Mouse (Mus musculus): ENCODE measurements around the gene Phf7. TPM values are rescaled to one million over a fixed set of nuclear protein-coding genes. Genes with fewer than 3 reads are reported as not detected.
A peak's percentile ranks its signal among the peaks of the same experiment; 100 is the strongest.

The Phf7 gene
- total and polyA plus RNA-seq, 3 experiments = 4.6 to 7.3 (median 6.1) TPM

DNA sequence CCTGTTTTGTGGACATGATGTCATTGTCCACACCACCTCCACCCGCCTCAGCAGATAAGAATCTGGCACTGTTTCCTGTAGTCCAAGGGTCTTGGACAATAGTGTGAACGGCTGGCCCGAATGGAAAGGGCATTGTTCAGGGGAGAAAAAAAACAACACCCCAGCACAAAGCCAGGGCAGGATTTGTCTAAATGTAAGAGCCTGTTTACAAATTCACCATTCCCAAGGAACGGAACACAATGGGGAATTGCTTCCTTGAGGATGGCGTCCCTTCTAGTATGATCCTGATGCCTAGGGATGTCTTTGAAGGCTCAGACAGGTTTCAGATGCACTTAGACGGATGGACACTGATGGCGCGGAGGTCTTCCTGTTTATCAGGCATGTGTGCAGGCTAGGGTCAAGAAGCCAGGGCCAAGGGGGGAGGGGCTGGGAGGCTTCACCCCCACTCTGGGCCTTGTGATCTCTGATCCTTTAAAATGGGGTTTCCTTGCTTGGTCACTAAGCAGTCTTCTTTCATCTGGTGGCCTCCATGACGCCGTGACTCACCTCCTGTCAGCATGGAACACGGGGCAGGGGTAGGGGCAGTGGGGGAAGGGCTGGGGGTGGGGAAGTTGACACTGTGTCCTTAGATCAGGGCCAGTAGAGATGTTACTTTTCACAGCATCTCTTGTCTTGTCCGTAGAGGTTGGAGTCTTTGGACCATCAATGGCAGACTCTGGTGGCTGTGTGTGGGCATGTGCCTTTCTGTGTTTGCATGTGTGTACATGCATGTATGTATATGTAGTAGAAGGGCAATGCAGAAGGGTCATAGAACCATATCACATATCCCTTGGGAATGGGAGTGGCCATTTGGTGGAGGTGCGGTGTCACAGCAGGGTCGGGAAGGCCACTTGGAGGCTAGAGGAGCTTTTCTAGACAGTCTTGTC lies 17.8 kb downstream of the Phf7 start:
- DNase-seq = peak; percentile 42

DNA sequence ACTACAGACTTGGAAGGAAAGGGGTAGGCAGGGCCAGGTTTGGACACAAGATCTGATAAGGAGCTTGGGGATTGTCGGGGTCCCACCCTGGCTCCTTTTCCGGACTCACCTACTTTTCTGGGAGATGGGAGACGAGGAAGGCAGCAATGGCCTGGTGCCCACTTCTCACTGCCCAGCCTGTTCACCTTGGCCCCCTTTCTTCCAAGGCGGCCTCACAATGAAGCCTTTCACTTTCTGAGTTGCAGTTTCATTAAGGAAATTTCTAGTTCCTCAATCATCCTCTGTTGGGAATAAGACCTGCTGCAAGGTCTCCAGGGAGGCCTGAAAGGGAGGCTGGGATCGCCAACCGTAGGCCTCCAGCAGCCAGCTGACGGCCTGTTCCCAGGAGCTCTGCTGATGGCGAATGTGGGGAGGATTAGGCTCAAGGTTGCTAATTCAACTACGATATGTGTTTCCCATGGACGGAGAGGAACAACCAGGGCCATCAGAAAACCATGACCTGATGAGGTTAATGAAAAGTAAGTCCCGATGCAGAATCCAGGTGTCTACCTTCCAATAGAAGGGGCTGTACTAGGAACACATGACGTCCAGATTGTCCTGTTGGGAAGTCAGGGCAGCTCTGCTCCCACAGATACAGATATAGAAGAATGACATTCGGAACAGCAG lies 18.6 kb downstream of the Phf7 start:
- no peak for DNase-seq

DNA sequence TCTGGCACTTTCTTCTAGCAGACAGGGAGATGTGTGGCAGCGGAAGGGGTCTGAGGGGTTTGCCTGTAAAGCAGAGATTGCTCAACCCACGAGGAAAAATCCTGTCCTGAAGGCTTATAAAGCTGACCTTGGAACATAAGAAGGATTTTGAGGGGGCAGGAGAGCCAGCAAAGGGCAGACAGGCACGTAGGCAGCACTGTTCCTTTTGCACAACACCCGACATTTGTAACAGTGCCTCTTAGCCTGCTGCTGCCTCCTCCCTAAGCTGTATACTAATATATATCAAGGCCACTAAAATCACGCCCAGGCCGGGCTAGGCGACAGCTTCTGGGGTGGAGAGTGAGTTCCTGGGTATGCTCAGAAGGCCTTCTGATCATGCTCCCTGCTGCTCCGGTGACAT lies 20.7 kb downstream of the Phf7 start:
- DNase-seq = no peak

DNA sequence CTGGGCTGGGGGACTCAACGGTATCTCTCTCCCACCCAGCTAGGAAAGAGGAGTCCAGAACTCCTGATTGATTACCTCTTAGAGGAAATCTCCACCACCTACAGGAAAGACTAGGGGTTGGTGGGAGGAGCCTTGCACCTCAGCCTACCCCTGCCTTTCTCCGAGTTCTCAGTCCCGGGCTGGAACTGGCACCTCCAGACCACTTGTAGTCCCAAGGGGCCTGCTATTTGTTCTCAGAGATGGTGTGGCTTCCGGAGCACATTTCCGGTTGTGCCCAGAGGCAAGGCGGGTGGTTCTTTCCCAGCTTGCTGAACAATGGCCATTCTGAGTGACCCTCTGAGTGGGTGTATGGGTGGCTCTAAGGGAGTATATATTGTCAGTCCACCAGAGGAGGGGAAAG lies 22.9 kb downstream of the Phf7 start:
- no peak for DNase-seq

DNA sequence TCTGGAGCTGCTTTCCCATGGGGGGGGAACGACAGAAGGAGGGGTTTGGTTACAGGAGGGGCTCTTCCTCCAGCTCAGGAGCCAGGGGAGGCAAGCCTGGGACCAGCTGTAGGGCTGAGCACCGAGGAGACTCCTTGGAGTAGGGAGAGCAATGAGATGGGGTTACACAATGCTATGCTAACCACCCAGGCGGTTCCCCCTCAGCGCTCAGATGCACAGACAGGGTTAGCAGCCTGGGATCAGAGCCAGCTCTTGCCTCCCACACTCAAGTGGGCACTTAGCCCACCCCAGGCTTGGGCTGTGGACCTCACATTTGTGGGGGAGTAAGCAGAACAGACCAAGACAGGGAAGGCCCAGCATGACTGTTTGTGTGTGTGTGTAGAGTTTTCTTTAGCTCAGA lies 24.1 kb downstream of the Phf7 start:
- DNase-seq = no peak

DNA sequence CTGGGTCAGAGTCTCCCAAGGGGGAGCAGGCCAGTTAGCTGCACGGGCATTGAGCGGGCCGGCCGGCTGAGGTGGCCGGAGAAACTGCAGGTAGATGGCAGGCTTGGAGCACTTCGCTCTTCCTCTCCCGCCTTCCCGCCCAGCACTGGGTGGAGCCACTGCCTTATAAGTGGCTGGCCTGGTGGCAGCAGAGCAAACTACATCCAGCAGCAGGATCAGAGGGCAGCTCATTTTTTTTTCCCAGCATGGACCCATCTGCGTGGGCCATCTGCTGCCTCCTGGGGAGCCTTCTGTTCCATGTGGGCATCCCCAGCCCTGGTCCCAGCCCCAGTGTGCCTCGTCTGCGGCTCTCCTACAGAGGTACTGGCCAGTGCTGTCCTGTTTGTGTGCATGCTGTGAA lies 33.5 kb downstream of the Phf7 start, which contains the start of gene Sema3g:
Gene Sema3g (plus strand): TSS at position 195 of the 400 bp plus-strand sequence.
- peak; percentile 65 for DNase-seq

DNA sequence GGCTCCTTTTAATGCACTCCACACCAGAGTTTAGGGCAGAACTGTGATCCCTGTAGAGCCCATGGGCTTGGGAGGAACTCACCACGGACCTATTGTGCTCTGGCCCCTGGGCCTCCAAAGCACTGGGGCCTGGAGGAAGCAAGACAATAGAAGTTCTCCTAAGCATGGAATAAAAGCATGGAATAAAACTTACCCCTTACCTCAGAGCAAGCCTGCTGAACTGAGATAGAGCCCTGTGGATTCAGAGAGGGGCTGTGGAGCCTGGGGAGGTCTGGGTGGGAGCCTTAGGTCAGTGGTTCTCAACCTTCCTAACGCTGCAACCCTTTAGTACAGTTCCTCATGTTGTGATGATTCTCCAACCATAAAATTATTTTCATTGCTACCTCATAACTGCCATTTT lies 34.3 kb downstream of the Phf7 start, which contains the start of gene Nisch:
Gene Nisch (minus strand): TSS at position 101 of the 400 bp plus-strand sequence.
- DNase-seq = no peak

DNA sequence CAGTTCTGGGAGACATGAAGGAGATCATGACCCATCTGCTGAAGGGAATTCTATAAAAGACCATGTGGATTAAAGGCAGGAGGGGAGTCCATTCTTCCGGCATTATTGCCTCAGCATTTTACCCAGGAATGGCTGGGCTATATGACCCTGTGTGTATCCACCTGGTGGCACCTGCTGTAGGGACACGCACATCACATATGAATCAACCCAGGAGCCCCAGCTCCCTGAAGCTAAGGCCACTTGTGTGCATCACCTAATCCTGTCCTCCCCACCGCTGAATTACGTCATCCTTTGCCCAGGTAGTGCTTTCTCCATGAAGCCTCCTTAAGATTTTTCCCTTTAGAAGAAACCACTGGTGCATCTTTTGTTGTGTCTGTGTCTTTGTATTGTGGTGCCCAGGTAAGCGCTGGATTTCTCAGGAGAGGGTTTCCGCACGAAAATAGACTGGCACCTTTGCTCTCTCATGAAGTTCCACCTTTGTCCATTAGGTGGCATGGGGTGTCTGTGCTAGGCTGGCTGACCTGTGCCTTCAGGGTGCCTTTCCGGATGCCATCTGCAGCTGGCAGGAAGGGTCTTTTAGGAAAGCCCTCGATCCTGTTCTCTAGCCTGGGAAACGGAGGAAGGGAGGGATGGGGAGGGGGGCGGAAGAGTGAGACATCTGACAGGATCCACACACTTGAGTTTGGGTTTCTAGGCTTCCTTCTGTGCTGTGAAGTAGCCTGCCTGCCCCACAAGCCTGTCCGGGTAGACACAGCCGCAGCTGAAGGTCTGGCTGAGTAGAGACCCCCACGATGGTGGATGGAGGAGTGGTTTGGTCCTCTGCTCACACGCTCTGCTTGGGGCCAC lies 35.7 kb downstream of the Phf7 start:
- DNase-seq = peak; percentile 67

DNA sequence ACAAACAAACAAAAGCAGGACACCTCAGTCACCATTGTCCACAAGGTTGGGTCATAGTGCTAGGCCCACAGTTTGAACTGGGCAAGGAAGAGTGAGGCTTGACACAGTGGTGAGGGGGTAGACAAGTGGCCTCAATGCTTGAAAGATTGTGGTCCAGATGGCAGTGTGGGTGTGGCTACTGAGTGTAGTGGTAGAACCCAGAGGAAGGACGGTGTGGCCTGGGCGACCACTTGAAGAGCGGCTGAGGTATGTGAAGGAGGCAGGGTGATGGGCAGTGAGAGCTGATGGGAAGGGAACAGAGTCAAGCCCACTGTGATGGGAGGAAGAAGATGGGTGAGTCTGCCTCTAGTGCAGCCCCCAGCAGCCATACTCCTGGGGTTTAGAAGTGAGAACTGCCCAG lies 36.4 kb downstream of the Phf7 start:
- DNase-seq = no peak

DNA sequence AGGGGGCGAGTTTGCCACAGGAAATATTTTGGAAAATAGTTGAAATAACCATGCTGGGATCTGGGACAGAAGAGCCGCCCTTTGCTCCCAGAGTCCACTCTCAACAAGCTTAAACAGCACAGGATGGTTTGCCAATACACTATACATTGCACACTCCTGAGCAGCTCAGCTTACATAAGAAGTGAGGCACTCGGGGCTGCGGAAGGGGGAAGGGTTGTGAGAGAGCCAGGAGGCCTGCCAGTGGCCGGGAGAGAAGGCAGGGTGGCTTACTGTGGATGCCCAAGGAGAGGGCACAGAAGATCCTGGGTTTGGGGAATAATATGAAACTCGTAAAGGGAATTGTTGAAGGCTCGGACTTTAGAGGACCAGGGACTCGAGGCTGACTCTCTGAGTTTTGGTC lies 37.2 kb downstream of the Phf7 start:
- DNase-seq = no peak

DNA sequence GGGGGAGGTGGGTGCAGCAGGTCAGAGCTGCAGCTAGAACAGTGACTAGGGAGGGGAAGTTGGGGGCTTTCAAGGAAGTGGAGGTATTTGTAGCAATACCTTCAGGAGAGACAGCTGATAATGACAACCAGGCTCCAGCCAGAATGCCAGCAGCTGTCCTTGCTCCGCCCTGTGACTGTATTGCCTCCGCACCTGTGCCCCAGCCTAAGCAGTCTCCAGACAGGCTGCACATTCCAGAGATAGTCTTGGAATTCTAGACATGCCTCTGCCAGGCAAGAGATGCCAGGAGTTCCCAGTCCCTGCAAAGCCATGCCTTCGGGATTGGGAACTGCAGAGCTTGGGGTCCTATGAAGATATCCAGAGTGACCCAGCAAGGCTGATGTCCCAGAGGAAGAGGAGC lies 38.6 kb downstream of the Phf7 start:
- DNase-seq = no peak

DNA sequence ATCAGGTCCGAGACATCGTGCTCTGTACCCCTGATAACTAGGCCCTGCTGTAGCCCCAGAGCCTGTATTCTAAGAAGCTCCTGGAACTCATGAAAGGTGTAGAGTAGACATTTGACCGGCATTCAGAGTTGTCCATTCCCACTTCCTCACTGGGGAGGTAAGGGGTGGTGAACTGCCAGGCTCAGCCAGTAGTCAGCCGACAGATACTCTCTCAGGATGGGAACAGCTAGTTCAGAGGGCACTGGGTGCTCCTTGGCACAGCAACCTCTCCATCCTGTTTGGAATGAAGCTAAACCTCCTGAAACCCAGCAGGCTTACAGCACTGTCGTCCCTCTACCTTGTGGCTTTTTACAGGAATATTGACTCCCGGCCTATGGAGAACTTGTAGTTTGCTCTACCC lies 39.3 kb downstream of the Phf7 start:
- no peak for DNase-seq

DNA sequence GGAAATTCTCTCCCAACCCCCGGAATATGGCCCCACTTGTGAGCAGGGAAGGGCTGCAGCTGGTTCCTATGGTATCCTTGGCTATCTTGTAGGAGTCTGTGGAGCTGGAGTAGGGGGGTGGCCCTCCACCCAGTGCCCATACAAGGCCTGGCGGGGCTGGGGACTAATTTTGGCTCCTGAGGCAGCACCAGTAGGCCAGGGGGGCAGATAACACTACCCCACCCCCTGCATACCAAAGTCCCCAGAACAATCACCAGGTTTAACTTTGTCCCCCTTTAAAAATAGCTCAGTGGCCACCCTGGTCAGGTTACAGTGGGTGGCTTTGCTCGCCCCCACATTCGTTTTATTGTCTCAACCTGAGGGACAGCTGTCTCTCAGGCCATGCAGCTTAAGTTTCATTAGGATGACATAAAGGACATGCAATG lies 42.0 kb downstream of the Phf7 start:
- no peak for DNase-seq

DNA sequence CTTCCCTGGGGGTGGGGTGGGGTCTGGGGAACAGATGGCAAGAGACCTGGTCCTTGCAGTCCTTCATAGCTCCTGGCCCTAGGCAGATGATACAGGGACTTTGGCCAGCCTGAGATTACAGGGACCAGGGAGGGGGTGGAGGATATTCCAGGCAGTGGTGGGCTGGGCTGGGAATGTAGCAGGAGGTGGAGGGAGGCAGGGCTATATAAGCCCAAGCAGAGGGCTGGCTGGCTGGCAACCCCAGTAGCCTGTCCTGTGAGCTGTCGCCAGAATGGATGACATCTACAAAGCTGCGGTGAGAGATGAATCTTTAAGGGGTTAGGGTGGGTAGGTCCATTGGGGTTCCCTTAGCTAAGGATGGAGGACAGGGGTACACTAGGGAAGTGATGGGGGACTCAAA lies 43.0 kb downstream of the Phf7 start, which contains the start of gene Tnnc1:
Gene Tnnc1 (plus strand): TSS at position 229 of the 400 bp plus-strand sequence.
- no peak for DNase-seq

DNA sequence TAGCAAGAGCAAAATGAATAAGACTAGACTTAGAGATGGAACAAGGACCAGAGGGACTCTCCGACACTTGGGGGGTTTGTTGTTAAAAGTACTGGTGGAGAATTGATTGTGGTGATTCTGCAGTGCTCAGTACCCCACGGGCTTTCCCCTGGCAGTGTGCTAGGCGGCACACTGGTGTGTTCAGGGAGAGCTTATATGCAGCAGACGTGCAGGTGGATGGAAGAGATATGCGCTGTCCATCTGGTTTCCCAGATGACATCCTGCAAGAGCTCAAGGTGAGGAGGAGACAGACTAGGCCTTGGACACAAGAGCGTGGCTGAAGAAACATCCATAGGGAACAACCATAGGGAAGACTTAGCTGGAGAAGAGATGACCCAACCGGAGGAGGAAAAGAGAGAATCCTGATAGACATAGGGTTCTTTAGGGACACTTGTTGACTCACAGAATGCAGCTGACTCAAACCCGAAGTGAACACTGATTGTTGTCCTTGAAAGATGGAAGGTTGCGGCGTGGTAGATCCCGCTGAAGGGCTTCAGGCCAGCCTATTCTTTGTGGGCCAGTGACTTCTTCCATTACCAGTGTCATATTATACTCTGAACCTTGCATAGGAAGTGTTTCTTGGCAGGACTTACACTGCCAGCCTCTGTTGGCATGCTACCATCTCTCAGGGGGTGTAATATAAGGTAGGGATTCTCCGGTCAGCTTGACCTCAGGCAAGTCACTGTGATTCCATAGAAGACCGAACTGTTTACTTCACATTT lies 43.9 kb downstream of the Phf7 start:
- peak; percentile 73 for DNase-seq

DNA sequence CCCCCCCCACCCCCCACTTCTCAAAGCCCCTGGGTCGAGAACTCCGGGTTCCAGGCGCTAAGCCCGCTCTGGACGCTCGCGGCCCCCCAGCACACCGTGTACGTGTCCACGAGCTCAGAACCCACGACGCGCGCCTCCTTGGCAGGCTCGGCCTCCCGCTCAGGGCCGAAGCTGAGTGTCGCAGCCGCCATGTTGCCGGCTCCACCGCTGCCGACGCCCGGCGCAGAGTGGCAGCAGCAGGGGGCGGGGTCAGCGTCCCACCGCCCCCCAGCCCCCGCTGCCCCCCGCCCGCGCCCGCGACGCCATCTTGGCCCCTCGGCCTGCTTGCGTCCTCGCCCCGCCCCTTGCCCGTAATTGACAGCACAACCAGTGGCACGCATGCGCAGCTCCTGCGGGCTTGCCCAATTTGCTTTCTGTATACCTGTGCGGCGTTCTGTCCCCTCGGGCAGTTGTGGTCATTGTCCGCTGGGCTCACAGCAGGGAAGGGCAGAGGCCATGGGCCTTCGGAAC lies 44.6 kb downstream of the Phf7 start:
- DNase-seq = peak; percentile 96

DNA sequence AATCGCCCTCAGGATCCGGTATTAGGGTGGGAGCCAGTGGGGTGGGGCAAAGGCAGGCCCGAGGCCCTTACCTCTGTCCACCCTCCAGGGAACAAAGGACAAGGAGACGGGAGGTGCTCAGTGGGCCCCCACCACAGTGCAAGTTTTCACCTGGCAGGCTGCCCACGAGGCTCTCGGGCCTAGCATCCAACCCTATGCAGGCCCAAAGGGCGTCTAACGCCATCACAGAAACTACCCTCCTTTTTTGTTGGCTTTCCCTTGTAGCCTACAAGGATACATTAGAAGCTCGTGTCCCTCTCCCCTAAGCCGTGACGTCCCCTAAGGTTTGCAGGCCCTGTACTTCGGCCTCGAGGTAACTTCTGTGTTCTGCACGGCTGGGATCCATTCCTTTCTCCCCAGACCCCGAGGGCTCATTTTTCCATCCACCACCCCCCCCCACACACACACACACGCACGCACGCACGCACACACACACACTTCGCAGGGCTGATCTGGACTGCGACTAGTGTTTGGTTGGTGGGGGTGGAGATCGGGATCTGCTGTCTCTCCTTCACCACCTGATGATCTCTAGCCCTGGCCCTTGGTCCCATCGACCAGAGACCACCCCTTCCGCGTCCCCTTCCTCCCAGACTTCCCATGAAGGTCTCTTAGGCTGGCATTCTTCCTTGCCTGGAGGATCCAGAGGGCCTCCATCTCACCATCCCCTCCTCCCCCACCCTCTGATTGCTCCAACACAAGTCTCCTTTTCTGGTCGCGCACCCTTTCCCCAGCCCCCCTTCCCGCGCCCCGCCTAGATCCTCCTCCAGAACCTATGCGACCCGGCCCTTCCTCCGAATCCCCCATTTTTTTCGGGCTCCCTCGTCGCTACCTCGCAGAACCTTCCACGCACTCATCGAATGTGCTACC lies 45.3 kb downstream of the Phf7 start:
- DNase-seq = peak; percentile 76

DNA sequence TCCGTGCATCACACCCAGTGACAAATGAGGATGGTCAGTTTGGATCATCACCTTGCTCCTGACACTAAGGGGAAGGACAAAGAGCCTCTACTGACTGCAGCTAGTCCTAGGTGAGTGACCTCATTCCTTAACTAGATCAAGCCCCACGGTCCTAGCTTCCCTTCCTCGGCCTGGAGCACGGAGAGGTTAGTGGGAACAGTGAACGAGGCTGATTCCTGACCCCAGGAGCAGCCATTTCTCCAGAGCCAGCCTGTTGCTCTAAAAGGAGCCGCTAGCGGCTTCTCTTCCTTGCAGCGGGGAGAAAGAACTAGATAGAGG lies 45.9 kb downstream of the Phf7 start:
- DNase-seq = no peak

DNA sequence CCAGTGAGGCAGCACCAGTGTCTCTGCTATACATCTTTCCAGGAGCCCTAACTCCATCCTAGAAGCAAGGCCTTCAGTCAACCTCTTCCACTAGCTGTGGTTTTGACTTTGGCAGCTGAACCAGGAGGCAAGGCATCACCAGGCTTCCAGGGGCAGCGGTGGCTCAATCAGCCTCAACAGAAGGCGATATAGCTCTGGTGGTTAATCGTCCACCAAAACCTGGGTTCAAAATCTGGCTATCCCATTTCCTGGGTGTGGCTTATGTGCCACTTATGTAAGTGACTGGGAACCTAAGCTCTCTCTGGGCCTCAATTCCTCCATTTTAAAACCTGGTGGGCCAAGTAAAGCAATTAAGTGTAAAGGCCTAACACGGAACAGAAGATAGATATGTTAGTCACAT lies 46.3 kb downstream of the Phf7 start:
- DNase-seq = no peak

DNA sequence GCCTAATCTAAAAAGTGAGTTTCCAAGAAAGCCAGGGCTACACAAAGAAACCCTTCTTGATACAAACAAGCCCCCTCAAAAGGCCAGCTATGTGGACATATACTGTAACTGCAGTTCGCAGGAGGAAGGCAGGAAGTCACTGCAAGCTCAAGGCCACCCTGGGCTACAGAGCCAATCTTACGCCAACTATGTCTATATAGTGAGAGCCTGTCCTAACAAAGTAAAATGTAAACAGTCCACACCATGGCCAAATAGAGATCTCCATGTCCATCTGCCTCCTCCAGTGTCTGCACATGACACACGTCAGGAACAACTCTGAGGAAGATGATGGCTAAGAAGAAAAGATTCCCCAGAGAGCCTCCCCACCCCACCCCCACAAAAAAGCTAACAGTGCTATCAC lies 51.1 kb downstream of the Phf7 start:
- no peak for DNase-seq
